Mouse (Mus musculus) lung, postnatal 0 days (tissue): Measurements from ENCODE around the gene B630019K06Rik.

Experiments used
- CTCF ChIP-seq: IDR thresholded peaks from 2 replicates; pipeline ENCODE4 v1.5.1; 2016; ENCODE audit warnings: antibody characterized with exemption, mild to moderate bottlenecking
- EP300 ChIP-seq: IDR thresholded peaks from 2 replicates; pipeline ENCODE4 v1.6.1; 2016; ENCODE audit warnings: antibody characterized with exemption, mild to moderate bottlenecking, control low read depth

DNA sequence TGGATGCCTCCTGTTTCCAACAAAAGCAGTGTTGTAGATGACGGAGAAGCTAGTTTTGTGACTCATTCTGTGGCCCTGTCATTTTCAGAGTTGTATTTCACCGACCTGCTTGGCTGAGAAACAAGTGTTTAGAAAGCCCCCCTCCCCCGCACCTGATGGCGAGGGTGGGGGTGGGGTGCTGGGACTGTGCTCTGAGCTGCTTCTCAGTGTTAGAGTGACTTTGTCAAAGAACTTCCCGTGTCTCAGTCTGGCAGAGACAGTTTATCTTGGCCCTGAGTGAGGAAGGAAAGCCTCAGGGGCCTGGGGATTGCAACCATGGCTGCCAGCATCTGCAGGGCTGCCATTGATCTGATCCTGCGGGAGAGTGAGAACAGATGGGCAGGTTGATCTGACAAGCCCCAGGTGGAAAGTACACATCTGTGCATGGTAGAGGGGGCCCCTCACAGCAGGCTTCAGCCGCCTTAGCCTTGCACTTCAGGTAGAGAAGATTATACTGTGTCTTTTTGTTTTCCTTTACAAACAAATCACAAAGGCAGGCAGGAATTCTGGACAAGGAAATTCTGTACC is 9.8 kb downstream of the B630019K06Rik start:
- no peak for TF ChIP-seq CTCF
- TF ChIP-seq EP300, result no peak
